Mouse (Mus musculus): ENCODE results near the gene Lhx5.

The Lhx5 gene

GRCm38 (mm10) chr5:120465062-120465461 lies 33.6 kb downstream of the Lhx5 start:
- peak; percentile 34 for DNase-seq (ENCODE audit: low spot score)

GRCm38 (mm10) chr5:120465860-120466259 lies 34.4 kb downstream of the Lhx5 start:
- DNase-seq (ENCODE audit: low spot score) = peak; percentile 34

GRCm38 (mm10) chr5:120467026-120467425 lies 35.5 kb downstream of the Lhx5 start:
- DNase-seq (ENCODE audit: low spot score) = no peak

- DNase-seq (ENCODE audit: low spot score) = no peak
These were observed 36.8 kb downstream of the Lhx5 start for GRCm38 (mm10) chr5:120468336-120468735.

GRCm38 (mm10) chr5:120468830-120469229 lies 37.3 kb downstream of the Lhx5 start:
- DNase-seq (ENCODE audit: low spot score) = no peak

- no peak for DNase-seq (ENCODE audit: low spot score)
These were observed 40.0 kb downstream of the Lhx5 start for GRCm38 (mm10) chr5:120471538-120471937.

GRCm38 (mm10) chr5:120472770-120473169 lies 41.3 kb downstream of the Lhx5 start, which contains the start of gene Sdsl:
Gene Sdsl, minus strand, starts transcription at chr5:120472810.
- no peak for DNase-seq (ENCODE audit: low spot score)

GRCm38 (mm10) chr5:120473361-120473760 lies 41.9 kb downstream of the Lhx5 start:
- no peak for DNase-seq (ENCODE audit: low spot score)

- DNase-seq (ENCODE audit: low spot score) = no peak
These were observed 44.4 kb downstream of the Lhx5 start for GRCm38 (mm10) chr5:120475861-120476260.

GRCm38 (mm10) chr5:120476296-120476695 lies 44.8 kb downstream of the Lhx5 start, which contains the start of gene Sds:
Gene Sds, plus strand, starts transcription at chr5:120476526.
- DNase-seq (ENCODE audit: low spot score) = no peak

GRCm38 (mm10) chr5:120477993-120478392 lies 46.5 kb downstream of the Lhx5 start:
- DNase-seq (ENCODE audit: low spot score) = no peak

- no peak for DNase-seq (ENCODE audit: low spot score)
These were observed 48.0 kb downstream of the Lhx5 start for GRCm38 (mm10) chr5:120479538-120479937.

- no peak for DNase-seq (ENCODE audit: low spot score)
These were observed 49.7 kb downstream of the Lhx5 start for GRCm38 (mm10) chr5:120481205-120481604.

- DNase-seq (ENCODE audit: low spot score) = no peak
These were observed 51.9 kb downstream of the Lhx5 start for GRCm38 (mm10) chr5:120483399-120483798.

GRCm38 (mm10) chr5:120487844-120488243 lies 56.3 kb downstream of the Lhx5 start:
- DNase-seq (ENCODE audit: low spot score) = no peak

GRCm38 (mm10) chr5:120490679-120491192 lies 59.2 kb downstream of the Lhx5 start:
- DNase-seq (ENCODE audit: low spot score) = no peak

All from c-Kit-positive CD71-positive TER-119-positive erythroid progenitor cells, embryonic 14.5 days (primary cell).